Mouse (Mus musculus) lung, adult 2 months (tissue): Measurements from ENCODE around the gene Pak3.

Source experiments
- CTCF ChIP-seq: fragments of 200-500 bp; IDR thresholded peaks from 2 replicates; pipeline ENCODE4 v1.5.1; 2011; ENCODE audit warnings: mild to moderate bottlenecking, low read length, control low read depth; ENCODE audit not compliant: insufficient read depth
- POLR2A ChIP-seq: fragments of 200-500 bp; IDR thresholded peaks from 2 replicates; pipeline ENCODE4 v1.6.1; 2011; ENCODE audit warnings: low read depth, mild to moderate bottlenecking, control low read depth, low read length, borderline replicate concordance; ENCODE audit errors: extremely low read depth

DNA sequence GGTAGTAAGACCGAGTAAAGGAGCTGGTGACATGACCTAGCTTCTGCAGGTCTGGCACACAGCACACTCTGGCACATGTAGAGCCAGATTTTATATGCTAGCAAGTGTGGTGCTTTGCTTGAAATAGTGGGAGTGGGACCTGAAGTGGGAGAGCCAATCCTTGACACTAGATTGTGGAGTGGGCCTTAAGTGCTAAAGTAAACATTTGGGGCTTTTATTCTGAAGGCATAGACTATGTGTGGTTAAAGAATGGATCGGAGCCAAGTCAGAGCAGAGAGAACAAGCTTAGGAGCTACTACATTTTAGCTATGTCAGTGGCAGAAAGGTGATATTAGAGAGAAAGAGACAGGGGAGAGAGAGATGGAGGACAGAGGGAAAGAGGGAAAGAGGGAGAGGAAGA lies 61.5 kb downstream of the Pak3 start:
- TF ChIP-seq POLR2A (no peak), CTCF (no peak)
